Mouse (Mus musculus): ENCODE measurements at regions not wholly inside any gene's neighbourhood (a gene's known extent, or its start where the extent isn't known, plus 50 kb on each side); places are given as distances from the start of the nearest gene placed in this dataset.

DNA sequence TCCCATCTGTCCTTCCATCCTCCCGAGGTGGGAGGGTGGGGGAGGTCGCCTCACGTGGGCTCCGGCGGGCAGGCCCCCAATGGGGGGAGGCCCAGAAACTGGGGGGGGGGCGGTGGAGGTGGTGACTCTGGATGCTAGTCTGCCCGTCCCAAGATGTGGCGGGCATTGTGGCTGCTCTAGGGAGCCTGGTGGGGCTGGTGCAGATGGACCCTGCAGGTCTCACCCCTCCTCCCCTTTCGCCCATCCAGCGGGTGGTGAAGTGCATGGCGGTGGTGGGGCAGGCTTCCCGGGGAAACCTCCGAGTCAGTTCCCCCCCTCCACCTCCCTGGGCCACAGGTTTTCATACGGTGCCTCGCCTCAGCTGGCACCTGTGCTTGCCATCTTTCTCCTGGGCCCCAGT lies 88.6 kb downstream of the Inhba start:
- DNase-seq (ENCODE audit: low spot score in 2 of 2): no peak

- DNase-seq (ENCODE audit: low spot score in 2 of 2): no peak
Observed at GRCm38 (mm10) chr13:16114837-16115236, 103.2 kb downstream of the Inhba start.

- DNase-seq (ENCODE audit: low spot score in 2 of 2): no peak
Observed at GRCm38 (mm10) chr13:16146686-16147085, 135.0 kb downstream of the Inhba start.

DNA sequence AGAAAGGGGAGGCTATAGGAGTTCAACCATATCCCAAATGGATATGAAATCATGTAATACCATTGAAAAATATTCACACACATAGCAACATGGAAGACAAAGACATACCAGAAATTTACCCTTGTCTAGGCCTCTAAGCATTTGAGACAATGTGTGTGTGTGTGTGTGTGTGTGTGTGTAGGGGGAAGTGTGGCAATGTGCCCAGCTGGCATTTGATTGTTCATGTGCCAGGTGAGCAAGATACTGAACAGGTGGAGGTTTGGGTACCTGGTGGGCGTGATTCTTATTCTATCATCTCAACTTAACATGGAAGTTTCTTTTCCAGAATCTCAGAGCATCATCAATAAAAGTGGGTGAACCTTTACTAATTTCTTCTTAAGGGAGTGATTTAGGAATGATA lies 143.3 kb downstream of the Inhba start:
- no peak for DNase-seq (ENCODE audit: low spot score in 2 of 2)

GRCm38 (mm10) chr13:16165204-16165894 lies 153.7 kb downstream of the Inhba start:
- DNase-seq (ENCODE audit: low spot score in 2 of 2): no peak

DNA sequence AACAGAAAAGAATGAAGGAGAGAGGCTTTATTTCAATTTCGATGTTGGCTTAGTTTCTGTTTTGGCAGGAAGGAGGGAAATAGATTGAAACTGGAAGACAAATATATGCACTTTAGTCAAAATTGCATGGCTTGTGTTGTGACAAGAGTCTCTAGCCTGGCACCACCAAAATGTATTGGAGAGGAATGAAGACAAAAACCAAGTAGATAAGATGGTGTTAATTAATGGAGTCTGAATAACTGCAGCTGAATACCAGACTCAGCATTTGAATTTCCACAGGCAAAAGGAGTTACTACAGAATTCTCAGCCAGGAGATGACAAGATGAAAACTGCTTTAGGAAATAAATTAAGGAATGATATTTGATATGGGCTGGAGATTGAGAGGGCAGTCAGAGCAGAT lies 185.0 kb downstream of the Inhba start:
- no peak for DNase-seq (ENCODE audit: low spot score in 2 of 2)

- DNase-seq (ENCODE audit: low spot score in 2 of 2): no peak
Observed at GRCm38 (mm10) chr13:16200046-16200445, 188.4 kb downstream of the Inhba start.

GRCm38 (mm10) chr13:16203147-16203546 lies 191.5 kb downstream of the Inhba start:
- DNase-seq (ENCODE audit: low spot score in 2 of 2): no peak

GRCm38 (mm10) chr13:16204097-16204496 lies 192.4 kb downstream of the Inhba start:
- DNase-seq (ENCODE audit: low spot score in 2 of 2): no peak

GRCm38 (mm10) chr13:16211482-16211881 lies 199.8 kb downstream of the Inhba start:
- no peak for DNase-seq (ENCODE audit: low spot score in 2 of 2)

DNA sequence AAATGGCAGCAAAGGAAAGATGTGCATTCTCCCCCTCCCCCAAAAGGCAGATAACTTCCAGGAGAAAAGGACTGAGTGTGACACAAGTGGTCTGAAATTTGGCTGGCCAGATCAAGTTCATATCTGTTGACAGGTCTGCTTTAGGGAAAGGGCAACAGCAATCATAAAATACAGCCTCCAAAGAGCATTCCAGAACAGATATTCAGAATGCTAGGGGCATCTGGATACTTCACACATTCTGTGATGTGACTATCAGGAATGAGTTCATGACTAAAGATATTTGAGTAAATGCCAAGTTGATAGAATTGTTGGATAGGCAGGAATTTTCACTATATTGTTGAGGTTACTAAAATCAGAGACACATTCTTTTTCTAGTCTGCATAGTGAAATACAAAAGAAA lies 208.2 kb downstream of the Inhba start:
- no peak for DNase-seq (ENCODE audit: low spot score in 2 of 2)

- no peak for DNase-seq (ENCODE audit: low spot score in 2 of 2)
Observed at GRCm38 (mm10) chr13:16222942-16223600, 211.4 kb downstream of the Inhba start.

DNA sequence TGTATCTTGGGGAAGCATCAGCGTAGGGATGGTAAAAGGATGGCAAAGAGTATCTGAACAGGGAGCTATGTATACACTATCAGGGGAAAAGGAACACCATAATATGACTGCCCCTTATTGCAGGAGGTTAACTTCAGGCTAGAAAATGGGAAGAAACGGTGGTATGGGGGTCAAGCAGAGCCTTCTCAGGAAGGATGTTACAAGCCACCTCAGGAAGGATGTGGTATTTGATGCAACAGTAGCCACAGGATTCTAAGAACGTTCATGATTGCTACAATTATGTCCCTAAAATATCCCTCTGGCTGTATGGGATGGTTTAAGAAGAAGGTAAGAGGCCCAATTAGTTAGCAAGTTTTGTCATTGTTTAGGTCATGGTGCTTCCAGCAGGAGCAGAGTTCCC lies 249.5 kb downstream of the Inhba start:
- peak in 1 of 2 experiments; percentile 8 for DNase-seq (ENCODE audit: low spot score in 2 of 2)

GRCm38 (mm10) chr13:16279974-16280373 lies 268.3 kb downstream of the Inhba start:
- DNase-seq (ENCODE audit: low spot score in 2 of 2): no peak

DNA sequence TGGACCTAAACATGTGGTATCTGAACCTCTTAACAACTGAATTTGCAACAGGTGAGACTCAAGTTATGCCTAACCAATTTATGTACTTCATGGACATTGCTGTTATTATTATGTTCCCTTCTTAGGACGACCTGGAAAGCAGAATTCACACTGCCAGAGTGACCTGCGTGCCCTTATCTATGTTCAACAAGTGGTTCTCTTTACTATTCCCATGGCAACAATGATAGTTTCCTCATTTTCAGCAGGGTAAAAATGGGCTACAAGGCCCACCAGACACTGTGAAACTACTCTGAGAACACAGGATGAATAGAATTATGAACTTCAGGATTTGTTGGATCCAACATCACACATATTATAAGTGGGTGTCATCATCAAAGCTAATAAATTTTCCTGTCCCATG lies 269.1 kb downstream of the Inhba start:
- no peak for DNase-seq (ENCODE audit: low spot score in 2 of 2)

DNA sequence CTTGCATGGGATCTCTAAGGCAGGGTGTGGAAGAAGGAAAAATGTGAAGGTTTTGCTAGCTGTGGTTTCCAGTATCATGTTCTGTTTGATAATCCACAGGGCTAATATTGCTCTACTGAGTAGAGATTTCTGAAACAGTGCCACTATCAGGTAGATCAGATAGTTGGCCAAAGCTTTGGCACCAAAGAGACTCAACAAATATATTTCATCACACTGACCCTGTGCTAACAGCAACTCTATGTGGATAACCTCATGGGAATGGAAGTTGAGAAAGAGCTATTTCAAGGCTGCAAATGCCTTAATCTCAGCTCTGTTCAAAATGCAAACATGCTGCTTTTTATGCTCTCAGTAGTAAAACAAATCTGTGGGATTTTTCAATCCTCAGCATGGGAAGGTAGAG lies 270.1 kb downstream of the Inhba start:
- DNase-seq (ENCODE audit: low spot score in 2 of 2): no peak

- no peak for DNase-seq (ENCODE audit: low spot score in 2 of 2)
Observed at GRCm38 (mm10) chr13:16282230-16282629, 270.6 kb downstream of the Inhba start.

DNA sequence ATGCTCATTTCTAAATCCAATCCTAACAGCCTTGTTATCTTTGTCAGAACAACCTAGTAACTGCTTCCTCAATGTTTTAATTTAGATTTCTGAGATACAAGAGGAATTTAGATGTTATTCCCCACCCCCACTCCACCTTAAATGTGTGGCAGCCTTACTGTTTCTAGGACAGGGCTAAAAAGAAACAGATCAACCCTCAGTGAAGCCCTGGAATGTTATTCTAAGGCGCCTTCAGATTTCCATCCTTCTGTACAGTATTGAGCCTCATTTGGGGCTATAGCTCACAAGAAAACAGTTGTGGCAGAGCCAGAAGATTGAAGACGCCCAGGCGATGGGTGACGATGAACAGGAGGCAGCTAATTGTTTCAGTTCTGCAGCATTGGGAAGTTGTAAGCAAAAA lies 271.7 kb downstream of the Inhba start:
- no peak for DNase-seq (ENCODE audit: low spot score in 2 of 2)

DNA sequence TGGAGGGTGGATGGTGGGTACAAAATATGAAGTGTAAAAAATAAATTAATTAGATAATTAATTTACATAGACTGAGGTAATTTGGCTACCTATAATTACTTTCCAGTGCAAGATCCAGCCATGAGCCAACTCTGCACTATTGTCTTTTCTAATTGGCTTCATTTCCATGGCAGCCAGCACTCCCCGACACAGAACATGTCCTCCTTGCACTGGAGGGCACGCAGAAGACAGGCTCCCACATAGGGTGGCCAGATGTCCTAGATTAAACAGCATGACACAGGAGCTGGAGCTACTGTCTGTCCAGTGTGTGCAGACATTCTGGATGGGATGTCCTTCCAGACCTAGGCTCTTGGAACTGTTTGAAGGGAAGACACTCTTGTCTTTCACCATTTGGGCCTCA lies 278.0 kb downstream of the Inhba start:
- DNase-seq (ENCODE audit: low spot score in 2 of 2): no peak

GRCm38 (mm10) chr13:16290784-16291183 lies 279.1 kb downstream of the Inhba start:
- no peak for DNase-seq (ENCODE audit: low spot score in 2 of 2)

- no peak for DNase-seq (ENCODE audit: low spot score in 2 of 2)
Observed at GRCm38 (mm10) chr13:16291661-16292291, 280.1 kb downstream of the Inhba start.

- no peak for DNase-seq (ENCODE audit: low spot score in 2 of 2)
Observed at GRCm38 (mm10) chr13:16299756-16300155, 288.1 kb downstream of the Inhba start.

DNA sequence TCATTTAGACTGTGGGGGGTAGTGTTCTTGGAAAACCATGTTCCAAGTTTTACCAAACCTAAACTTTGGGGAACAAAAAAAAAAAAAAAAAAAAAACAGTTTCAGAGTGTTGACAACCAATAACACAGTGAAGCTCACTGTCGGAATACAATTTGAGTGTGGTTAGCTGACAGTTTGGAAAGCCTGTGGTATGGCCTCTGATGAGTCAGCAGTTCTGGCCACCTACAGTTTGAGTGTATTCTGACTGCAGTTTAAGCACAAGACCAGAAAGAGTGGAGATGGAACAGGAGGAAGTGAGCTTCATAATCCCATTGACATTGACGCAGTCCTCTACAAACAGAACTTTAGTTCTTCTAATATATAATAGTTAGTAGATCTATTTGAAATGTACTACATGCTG lies 303.0 kb downstream of the Inhba start:
- DNase-seq (ENCODE audit: low spot score in 2 of 2): no peak

All from spleen, postnatal 36 days (tissue).